Mouse (Mus musculus) brown adipose tissue, adult 24 weeks (tissue): ENCODE results near the gene Gm42372. TPM values are rescaled to one million over a fixed set of nuclear protein-coding genes. Genes with fewer than 3 reads are reported as not detected.

ENCODE experiments used
- H3K27ac ChIP-seq: fragments of 200-500 bp; replicated peaks from 2 replicates; pipeline ENCODE4 v1.5.1; 2012; ENCODE audit warnings: low read depth, mild to moderate bottlenecking, low read length
- H3K4me1 ChIP-seq: fragments of 200-500 bp; 2 replicates; pipeline ENCODE4 v1.6.1; 2012; ENCODE audit warnings: low read length, mixed read lengths; ENCODE audit not compliant: control insufficient read depth, insufficient read depth, insufficient read length
- H3K4me3 ChIP-seq: fragments of 200-500 bp; 2 replicates; pipeline ENCODE4 v1.5.1; 2012; ENCODE audit warnings: low read depth, mild to moderate bottlenecking, low read length, moderate library complexity; ENCODE audit not compliant: insufficient read depth
- polyA plus RNA-seq: library from polyadenylated mRNA; stranded (reverse); fragments of >200 nt; gene quantifications from 2 replicates; pipeline ENCODE4 v1.2.4, GENCODE M21; 2012; ENCODE audit not compliant: missing spikeins, insufficient read depth, insufficient read length

Gene Gm42372
- polyA plus RNA-seq, 1 experiment = not detected

DNA sequence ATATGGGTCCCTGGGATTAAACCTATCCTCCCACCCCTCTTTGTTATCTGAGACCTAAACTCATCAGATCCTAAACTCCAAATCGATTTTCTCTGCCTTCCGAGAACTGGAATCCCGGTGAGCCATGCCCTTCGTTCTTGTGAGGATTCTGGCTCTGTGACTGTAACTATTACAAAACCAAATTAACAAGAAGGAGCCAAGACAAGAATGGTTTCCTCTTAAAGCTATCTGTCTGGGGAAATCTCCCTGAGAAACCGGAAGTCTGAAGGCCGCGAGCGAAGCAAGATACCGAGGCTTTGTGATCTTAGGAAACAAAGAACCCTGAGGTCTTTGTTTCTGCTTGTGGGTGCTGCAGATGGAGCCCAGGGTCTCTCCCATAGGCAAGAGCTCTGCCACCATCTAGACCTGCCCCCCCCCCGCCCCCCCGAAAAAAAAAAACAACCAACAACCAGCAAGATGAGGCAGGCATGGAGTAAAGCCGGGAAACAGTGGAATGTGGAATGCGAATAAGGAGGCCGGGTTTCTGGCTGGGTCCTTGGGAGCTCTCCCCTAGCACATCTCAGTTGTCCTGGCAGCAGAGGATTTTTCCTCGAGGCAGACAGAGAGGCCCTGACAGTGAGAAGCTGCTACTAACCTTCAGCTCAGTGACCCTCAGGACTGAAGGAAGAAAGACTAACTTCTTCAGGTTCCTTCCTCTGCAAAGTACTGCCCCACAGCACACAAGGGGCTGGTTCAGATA is 7.3 kb downstream of the Gm42372 start:
- H3K27ac ChIP-seq = 0 out of 2 replicates have a peak overlapping the region, but pooled peaks have one; percentile 5
- no peak overlapping the region; the same call in 1 of the 2 replicates for H3K4me3 ChIP-seq
- H3K4me1 ChIP-seq = peaks cover 8% of the 10 kb centered on the region

DNA sequence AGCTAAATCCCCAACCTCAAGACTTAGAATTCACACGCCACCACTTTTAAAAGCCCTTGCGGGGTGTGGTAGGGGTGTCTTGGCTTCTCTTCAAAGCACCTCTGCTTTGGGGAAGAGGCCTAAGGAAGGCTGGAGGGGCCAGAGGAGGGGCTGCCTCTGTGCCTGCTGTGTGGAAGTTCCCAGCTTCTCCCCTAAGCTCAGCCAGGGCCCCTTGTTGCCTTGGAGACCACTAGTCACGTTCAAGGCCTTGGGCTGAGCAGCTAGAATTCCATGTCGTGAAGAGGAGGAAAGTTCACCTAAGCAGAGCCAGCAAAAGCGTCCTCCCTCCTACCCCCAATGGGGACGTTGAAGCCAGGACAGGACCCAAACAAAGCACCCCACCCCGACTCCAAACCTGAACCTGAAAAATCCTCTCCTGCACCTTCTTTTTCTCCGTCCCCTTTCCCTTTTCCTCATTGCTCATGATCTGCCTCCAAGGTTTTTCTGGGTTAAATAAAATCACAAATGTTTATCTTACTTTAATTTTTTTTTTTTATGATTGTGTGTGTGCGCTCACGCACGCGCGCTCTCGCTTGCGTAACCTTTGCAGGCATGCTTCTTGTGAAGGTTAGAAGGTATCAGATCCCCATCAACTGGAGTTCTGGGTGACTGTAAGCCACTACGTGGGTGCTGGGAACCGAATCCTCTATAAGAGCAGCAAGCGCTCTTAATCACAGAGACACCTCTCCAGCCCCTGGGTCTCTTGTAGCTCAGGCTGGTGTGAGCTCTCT is 9.0 kb downstream of the Gm42372 start:
- Histone ChIP-seq H3K4me1 (peaks cover 7% of the 10 kb centered on the region), H3K27ac (no peak overlapping the region), H3K4me3 (no peak overlapping the region)

DNA sequence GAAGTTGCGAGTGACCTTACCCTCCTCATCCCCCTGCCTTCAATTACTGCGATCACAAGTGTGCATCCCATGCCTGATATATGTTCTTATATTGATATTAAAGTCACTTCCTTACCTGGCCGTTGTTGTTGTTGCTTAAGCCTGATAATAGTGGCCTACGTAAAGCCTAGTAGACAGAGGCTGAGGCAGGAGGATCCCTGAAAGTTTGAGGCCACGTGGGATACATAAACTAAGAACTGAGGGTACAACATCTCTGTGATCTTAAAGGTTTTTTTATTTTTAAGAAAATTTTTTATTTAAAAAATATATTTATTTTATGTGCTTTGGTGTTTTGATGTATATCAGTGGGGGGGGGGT is 9.5 kb downstream of the Gm42372 start, which contains the start of gene Ccdc8:
Gene Ccdc8 (plus strand): TSS at position 258 of the 357 bp plus-strand sequence.
- Histone ChIP-seq H3K27ac (no peak within 1 kb of the TSS), H3K4me1 (peaks cover 2% of the 10 kb centered on the region; the same call in 1 of the 2 replicates), H3K4me3 (no peak within 1 kb of the TSS)

DNA sequence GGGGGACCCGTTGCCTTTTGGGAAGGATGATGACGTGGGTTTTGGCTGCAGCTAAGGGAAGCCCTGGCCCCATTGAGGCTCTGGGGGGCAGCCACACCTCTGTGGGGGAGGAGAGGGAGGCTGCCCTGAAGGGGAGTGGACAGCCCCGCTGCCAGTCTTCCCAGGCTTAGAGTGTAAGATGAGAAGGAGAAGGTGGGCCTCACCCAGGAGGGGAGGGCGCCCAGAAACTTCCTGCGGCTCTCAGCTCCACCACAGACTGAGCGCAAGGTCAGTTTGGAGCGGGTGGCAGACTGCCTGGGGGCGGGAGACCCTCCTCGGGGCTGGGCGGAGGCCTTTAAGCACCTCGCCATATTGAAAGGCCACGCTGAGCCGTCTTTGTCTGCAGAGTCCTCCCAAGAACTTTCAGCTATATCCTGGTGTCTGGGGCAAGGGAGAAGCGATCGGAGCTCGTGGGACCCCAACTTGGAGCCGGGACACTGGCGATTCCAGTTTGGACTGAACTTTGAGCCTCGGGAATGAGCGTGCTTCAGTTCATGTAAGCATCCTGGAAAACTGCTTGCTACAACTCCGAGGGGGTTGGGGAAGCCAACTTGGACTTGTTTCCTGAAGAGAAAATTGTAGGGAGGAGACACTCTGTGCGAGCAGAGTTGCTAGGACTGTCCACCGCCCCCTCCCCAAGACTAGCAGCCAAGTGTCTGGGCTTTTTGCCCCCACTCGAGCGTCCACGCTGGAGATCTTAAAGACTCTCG is 10.9 kb downstream of the Gm42372 start:
- H3K27ac ChIP-seq = no peak overlapping the region
- peaks cover 2% of the 10 kb centered on the region; the same call in 1 of the 2 replicates for H3K4me1 ChIP-seq

DNA sequence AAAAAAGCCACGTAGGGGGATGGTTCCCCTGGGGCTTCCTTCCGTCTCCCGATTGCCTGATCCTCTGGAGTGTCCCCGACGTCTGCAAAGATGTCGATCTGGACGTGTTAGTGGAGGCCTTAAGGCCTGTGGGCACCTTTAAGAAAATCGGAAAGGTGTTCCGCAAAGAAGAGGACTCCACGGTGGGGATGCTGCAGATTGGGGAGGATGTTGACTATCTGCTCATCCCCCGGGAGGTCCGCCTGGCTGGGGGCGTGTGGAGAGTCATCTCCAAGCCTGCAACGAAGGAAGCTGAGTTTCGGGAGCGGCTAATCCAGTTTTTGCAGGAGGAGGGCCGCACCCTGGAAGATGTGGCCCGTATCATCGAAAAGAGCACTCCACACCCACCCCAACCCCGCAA is 11.5 kb downstream of the Gm42372 start:
- Histone ChIP-seq H3K27ac (no peak overlapping the region), H3K4me1 (peaks cover 2% of the 10 kb centered on the region; the same call in 1 of the 2 replicates), H3K4me3 (peak overlapping the region; percentile 41)

More for the DNA sequence above, 10.9 kb downstream of the Gm42372 start:
- peak overlapping the region; percentile 41 for H3K4me3 ChIP-seq

DNA sequence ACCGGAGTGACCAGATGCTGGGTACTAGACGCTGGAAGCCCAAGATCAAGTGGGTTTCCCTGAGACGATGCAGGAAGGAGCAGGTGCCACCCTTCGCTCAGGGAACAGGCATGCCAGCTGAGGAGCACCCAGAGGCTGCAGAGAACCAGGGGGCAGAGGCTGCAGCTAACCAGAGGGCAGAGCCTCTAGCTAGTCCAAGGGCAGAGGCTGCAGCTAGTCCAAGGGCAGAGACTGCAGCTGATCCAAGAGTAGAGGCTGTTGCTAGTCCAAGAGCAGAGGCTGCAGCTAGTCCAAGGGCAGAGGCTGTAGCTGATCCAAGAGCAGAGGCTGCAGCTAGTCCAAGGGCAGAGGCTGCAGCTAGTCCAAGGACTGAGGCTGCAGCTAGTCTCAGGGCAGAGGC is 12.5 kb downstream of the Gm42372 start:
- no peak overlapping the region for H3K4me3 ChIP-seq
- H3K4me1 ChIP-seq = peaks cover 2% of the 10 kb centered on the region; the same call in 1 of the 2 replicates
- H3K27ac ChIP-seq = no peak overlapping the region

DNA sequence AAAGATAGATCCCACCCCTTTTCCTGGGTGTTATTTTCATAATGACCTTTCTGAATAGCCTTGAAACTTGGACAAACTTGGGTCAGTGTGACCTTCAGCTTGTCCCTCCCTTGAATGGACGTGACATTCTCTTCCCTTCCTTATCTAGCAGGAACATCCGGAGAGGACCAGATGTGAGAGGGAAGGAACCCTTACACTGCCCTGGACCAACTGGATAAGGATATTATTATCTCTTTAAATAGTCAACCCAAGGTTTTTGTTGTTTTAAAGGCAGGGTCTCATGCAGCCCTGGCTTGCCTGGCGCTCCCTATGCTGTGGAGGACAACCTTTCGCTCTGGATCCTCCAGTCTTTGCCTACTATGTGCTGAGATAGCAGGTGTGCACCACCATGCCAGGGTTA is 16.3 kb downstream of the Gm42372 start:
- Histone ChIP-seq H3K4me3 (no peak overlapping the region), H3K4me1 (peaks cover 5% of the 10 kb centered on the region), H3K27ac (no peak overlapping the region)

DNA sequence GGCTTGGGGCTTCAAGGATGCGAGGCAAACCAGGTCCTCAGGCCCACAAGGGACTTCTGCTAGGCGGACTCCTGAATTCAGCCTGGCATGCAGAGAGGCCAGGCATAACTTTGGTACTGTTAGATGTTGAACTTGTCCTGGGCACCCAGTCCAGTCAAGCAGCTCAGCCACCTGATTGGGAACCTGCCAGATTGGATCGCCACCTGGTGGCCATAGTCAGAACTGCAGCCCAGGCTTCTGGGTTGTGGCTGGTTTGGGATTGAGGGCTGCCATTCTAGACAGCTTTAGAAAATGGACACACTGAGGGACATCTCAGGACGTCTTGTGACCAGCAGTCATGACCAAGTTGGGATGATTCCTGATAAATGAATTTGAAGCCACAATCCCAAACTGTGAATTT is 16.8 kb downstream of the Gm42372 start:
- Histone ChIP-seq H3K4me1 (peaks cover 7% of the 10 kb centered on the region), H3K4me3 (no peak overlapping the region), H3K27ac (no peak overlapping the region)

DNA sequence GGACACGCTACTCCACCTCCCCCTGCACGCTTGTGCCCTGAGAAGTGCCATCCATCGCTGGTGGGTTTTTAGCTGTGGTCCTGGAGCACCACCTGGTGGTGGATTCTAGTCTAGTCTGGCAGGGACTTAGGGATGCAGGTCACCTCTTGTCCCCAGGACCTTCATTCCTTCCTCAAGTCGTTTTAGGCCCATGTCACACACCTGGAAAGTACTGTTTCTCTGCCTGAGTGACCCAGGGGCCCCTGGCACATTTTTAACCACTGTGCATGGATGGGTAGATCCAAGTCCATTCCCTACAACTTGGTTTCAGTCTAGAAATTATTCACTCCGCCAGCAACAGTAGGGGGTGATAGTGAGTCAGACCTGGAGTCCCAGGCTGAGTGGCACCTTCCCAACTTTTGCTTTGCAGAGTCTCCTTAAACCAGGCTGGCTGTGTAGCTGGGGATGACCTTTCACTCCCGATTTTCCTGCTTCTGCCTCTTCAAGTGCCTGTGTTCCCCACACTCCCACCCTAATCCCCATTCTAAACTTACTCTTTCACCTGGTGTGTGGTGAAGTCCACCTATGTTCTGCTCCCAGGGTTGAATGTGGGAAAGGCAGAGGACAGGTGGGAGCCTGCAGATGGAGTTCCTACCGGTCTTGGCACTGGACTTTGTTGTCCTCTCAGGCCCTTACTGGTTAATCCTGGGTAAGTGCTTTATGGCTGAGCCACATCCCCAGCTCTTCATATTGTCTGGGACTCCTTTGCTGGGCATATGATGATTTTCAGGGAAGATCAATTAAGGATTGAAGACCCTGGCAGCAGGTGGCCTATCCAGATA is 19.7 kb downstream of the Gm42372 start:
- peaks cover 7% of the 10 kb centered on the region for H3K4me1 ChIP-seq

DNA sequence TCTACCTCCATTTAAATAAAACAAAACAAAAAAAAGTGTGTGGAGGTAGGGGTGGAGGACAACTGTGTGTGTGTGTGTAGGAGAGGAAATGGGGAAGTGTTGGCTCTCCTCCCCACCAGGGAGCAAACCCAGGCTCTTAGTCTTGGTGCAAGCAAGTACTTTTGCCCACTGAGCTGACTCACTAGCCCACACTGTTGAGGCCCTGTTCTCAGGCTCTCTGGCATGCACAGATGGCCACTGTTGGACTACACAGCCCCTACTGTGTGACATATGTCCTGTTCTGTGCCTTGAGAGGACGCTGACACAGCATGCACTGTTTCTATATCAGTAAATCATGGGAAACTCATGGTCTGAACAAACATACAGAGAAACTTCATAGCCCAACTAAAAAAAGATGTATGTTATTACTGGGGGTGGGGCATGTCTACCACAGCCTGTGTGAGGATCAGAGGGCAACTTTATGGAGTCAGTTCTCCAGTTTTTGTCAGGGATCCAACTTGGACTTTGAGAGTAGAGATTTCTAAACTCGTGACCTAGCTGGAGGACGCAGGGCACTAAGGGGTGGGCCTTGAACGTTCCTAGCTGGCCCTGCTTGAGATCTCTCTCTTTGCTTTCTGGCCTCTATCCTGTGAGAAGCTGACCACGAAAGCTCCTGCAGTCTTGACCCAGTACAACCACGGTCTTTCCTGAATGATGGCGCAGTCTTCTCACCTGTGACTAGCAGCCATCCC is 20.5 kb downstream of the Gm42372 start:
- Histone ChIP-seq H3K27ac (peak overlapping the region; percentile 39; the same call in 1 of the 2 replicates), H3K4me1 (peaks cover 7% of the 10 kb centered on the region), H3K4me3 (no peak overlapping the region)

More for the DNA sequence above, 19.7 kb downstream of the Gm42372 start:
- no peak overlapping the region for H3K4me3 ChIP-seq
- 0 out of 2 replicates have a peak overlapping the region, but pooled peaks have one; percentile 8 for H3K27ac ChIP-seq

DNA sequence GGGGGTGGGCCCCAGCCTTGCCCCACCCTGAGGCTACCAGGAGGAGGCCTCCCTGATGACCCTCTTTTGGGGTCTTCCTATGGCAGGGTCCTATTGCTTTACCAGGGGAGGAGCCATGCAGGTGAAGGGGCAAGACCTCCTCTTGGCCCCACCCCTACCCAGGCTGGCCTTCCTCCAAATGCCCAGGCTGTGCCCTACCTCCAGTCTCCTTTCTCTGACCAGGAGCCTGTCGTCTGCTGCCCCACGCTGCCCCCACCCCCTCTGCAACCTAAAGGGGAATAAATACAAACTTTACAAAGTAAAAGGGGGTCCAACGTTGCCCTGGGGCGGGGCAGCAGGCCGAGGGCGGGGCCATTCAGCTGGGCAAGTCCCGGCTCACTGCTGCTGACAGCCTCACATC is 21.8 kb downstream of the Gm42372 start:
- Histone ChIP-seq H3K4me3 (no peak overlapping the region), H3K4me1 (peaks cover 7% of the 10 kb centered on the region), H3K27ac (no peak overlapping the region)

DNA sequence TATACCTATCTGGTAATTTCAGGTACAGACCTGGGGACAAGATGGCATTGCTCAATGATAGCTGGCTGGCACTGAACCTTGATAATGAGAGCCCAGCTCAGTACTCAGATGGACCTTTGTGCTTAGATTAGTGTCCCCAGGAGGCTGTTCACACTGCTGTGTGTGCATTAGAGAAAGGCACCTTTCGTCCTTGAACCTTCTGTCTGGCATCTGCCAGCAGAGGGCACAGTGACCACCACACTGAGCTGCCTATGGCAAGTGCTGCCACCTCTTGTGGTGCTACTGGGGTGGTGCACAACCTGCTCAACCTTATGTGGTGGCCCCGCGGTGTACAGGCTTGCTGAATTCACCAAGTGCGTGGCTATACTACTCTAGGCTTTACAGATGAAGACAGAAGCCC is 24.4 kb downstream of the Gm42372 start:
- Histone ChIP-seq H3K4me1 (peaks cover 7% of the 10 kb centered on the region), H3K4me3 (no peak overlapping the region), H3K27ac (no peak overlapping the region)

DNA sequence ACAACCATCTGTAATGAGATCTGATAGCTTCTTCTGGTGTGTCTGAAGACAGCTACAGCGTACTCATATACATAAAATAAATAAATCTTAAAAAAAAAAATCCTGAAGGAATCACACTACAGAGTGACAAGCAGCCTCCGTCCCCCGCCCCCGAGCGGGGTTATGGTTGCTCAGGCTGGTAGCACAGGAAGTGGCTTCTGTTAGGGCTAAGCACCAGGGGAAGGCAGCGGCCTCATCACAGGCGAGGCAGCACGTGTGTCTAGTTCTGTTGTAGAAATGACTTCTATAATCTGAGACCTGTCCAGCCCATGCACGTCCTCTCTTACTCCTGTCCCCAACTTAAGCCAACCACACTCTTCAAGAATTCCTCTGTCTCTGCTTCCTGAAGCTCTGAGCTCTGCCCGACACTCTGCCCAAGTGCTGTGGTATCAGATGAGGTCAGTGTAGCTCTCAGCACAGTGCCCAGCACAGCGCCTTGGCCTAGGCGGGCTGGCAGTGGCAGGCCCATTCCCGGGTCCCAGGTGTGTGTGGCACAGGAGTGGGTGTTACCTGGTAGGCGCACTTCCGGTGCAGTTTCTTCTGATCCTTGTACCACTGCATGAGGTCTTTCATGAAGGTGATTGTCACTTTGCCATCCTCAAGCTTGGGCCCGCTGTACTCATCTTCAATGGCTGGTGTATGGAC is 26.6 kb downstream of the Gm42372 start:
- no peak overlapping the region for H3K4me3 ChIP-seq
- no peak overlapping the region for H3K27ac ChIP-seq
- no peaks in the 10 kb centered on the region; the same call in none of the 2 replicates for H3K4me1 ChIP-seq
